Mouse (Mus musculus) telencephalon, adult 2 months (tissue): ENCODE results near the gene Khk.

Experiments
- DNase-seq: peaks from one replicate; pipeline ENCODE4 v3.0.0-alpha.2; 2011; ENCODE audit warnings: low read depth, low spot score

Khk gene

GRCm38 (mm10) chr5:30968416-30968815, 47.2 kb downstream of the Khk start, which contains the start of gene Tcf23:
Gene Tcf23 (plus strand): TSS chr5:30968662.
- no peak for DNase-seq

DNA sequence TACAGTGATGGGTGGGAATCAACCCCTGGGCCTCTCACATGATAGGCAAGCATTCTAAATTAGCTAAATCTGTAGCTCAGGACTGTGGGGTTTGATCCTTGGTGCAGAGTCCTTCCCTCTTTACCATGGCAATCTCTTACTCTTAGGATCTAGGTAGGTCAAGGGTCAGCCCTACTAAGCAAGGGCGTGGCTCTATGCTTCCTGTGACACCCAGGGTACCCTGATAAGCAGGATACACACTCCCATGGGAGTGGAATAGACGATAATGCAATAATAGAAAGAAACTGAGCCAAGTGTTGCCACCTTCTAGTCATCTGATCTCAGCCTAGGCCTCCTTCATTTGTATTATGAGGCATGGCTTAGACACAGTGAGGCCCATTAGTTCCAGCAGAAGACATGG, 48.2 kb downstream of the Khk start:
- DNase-seq, result no peak

GRCm38 (mm10) chr5:30974870-30975656, 53.8 kb downstream of the Khk start:
- DNase-seq, result no peak
